Mouse (Mus musculus): ENCODE results near the gene Lhx8. TPM values are rescaled to one million over a fixed set of nuclear protein-coding genes. Genes with fewer than 3 reads are reported as not detected.

Gene Lhx8
- total RNA-seq, 2 experiments from 2014 or later, result not detected

- no peak for TF ChIP-seq CTCF (conservative IDR thresholded peaks at IDR 0.05)
- H3K4me3 ChIP-seq, result no peak overlapping the region
- DNase-seq (ENCODE audit: low spot score in 2 of 2), result no peak
- H3K27ac ChIP-seq, result no peak overlapping the region
Measured at GRCm38 (mm10) chr3:154300006-154300405, 30.5 kb downstream of the Lhx8 start.

- H3K27ac ChIP-seq, result no peak overlapping the region
- H3K4me3 ChIP-seq, result no peak overlapping the region
- TF ChIP-seq CTCF (conservative IDR thresholded peaks at IDR 0.05), result no peak
Measured at GRCm38 (mm10) chr3:154298490-154298889, 32.0 kb downstream of the Lhx8 start.

GRCm38 (mm10) chr3:154297499-154297898 lies 33.0 kb downstream of the Lhx8 start:
- TF ChIP-seq CTCF (conservative IDR thresholded peaks at IDR 0.05), result no peak
- DNase-seq (ENCODE audit: low spot score in 2 of 2), result peak; percentile 27 to 44
- no peak overlapping the region for H3K4me3 ChIP-seq
- H3K27ac ChIP-seq, result no peak overlapping the region

More at GRCm38 (mm10) chr3:154298490-154298889, 32.0 kb downstream of the Lhx8 start:
- DNase-seq (ENCODE audit: low spot score in 2 of 2), result no peak

- no peak overlapping the region for H3K4me3 ChIP-seq
- no peak overlapping the region for H3K27ac ChIP-seq
- no peak for TF ChIP-seq CTCF (conservative IDR thresholded peaks at IDR 0.05)
- DNase-seq (ENCODE audit: low spot score in 2 of 2), result no peak
Measured at GRCm38 (mm10) chr3:154294924-154295834, 35.3 kb downstream of the Lhx8 start.

- DNase-seq (ENCODE audit: low spot score in 2 of 2), result no peak
- no peak overlapping the region for H3K27ac ChIP-seq
- TF ChIP-seq CTCF (conservative IDR thresholded peaks at IDR 0.05), result no peak
- no peak overlapping the region for H3K4me3 ChIP-seq
Measured at GRCm38 (mm10) chr3:154293839-154294490, 36.5 kb downstream of the Lhx8 start.

GRCm38 (mm10) chr3:154292126-154292525 lies 38.3 kb downstream of the Lhx8 start:
- Histone ChIP-seq H3K4me3 (no peak overlapping the region), H3K27ac (no peak overlapping the region)
- DNase-seq (ENCODE audit: low spot score in 2 of 2), result no peak
- TF ChIP-seq CTCF (conservative IDR thresholded peaks at IDR 0.05), result no peak

- no peak for DNase-seq (ENCODE audit: low spot score in 2 of 2)
- Histone ChIP-seq H3K4me3 (no peak overlapping the region), H3K27ac (no peak overlapping the region)
- TF ChIP-seq CTCF (conservative IDR thresholded peaks at IDR 0.05), result no peak
Measured at GRCm38 (mm10) chr3:154290351-154290750, 40.1 kb downstream of the Lhx8 start.

- no peak for DNase-seq (ENCODE audit: low spot score in 2 of 2)
- Histone ChIP-seq H3K4me3 (no peak overlapping the region), H3K27ac (no peak overlapping the region)
- no peak for TF ChIP-seq CTCF (conservative IDR thresholded peaks at IDR 0.05)
Measured at GRCm38 (mm10) chr3:154288429-154289069, 41.9 kb downstream of the Lhx8 start.

GRCm38 (mm10) chr3:154287217-154287616 lies 43.2 kb downstream of the Lhx8 start:
- DNase-seq (ENCODE audit: low spot score in 2 of 2), result no peak
- no peak overlapping the region for H3K27ac ChIP-seq
- no peak overlapping the region for H3K4me3 ChIP-seq
- TF ChIP-seq CTCF (conservative IDR thresholded peaks at IDR 0.05), result no peak

- no peak for TF ChIP-seq CTCF (conservative IDR thresholded peaks at IDR 0.05)
- no peak for DNase-seq (ENCODE audit: low spot score in 2 of 2)
- no peak overlapping the region for H3K27ac ChIP-seq
- H3K4me3 ChIP-seq, result no peak overlapping the region
Measured at GRCm38 (mm10) chr3:154285351-154285750, 45.1 kb downstream of the Lhx8 start.

- TF ChIP-seq CTCF (conservative IDR thresholded peaks at IDR 0.05), result no peak
- no peak overlapping the region for H3K4me3 ChIP-seq
- no peak for DNase-seq (ENCODE audit: low spot score in 2 of 2)
Measured at GRCm38 (mm10) chr3:154284260-154284659, 46.2 kb downstream of the Lhx8 start.

GRCm38 (mm10) chr3:154274681-154275080 lies 55.8 kb downstream of the Lhx8 start:
- Histone ChIP-seq H3K4me3 (no peak overlapping the region), H3K27ac (no peak overlapping the region)
- no peak for TF ChIP-seq CTCF (conservative IDR thresholded peaks at IDR 0.05)
- no peak for DNase-seq (ENCODE audit: low spot score in 2 of 2)

More at GRCm38 (mm10) chr3:154284260-154284659, 46.2 kb downstream of the Lhx8 start:
- no peak overlapping the region for H3K27ac ChIP-seq
